Mouse (Mus musculus) embryonic facial prominence, embryonic 11.5 days (tissue): ENCODE measurements around the gene Negr1. TPM values are rescaled to one million over a fixed set of nuclear protein-coding genes. Genes with fewer than 3 reads are reported as not detected.

Experiments
- ATAC-seq: fragments of 200-750 bp; cut with Nextera tagmentation; replicated peaks from 2 replicates; pipeline ENCODE4 v1.8.0; 2017; ENCODE audit warnings: low read depth; ENCODE audit not compliant: insufficient number of reproducible peaks, low FRiP score, low TSS enrichment
- DNase-seq: peaks from one replicate; pipeline ENCODE4 v3.0.0-alpha.2; 2015; ENCODE audit warnings: low spot score
- H3K27ac ChIP-seq: fragments of 300-500 bp; sonication (generic); replicated peaks from 2 replicates; pipeline ENCODE4 v1.5.1; 2014; ENCODE audit warnings: mild to moderate bottlenecking, low read depth, low read length, control low read depth
- H3K27me3 ChIP-seq: fragments of 300-500 bp; sonication (generic); 2 replicates; pipeline ENCODE4 v1.6.1; 2014; ENCODE audit warnings: mild to moderate bottlenecking, low read length, moderate library complexity, mixed read lengths; ENCODE audit not compliant: control insufficient read depth, insufficient read depth
- H3K36me3 ChIP-seq: fragments of 300-500 bp; sonication (generic); replicated peaks from 2 replicates; pipeline ENCODE4 v1.6.1; 2014; ENCODE audit warnings: low read depth, mild to moderate bottlenecking, low read length, moderate library complexity, mixed read lengths; ENCODE audit not compliant: control insufficient read depth, insufficient read depth
- H3K4me1 ChIP-seq: fragments of 300-500 bp; sonication (generic); 2 replicates; pipeline ENCODE4 v1.6.1; 2014; ENCODE audit warnings: low read length, mixed read lengths; ENCODE audit not compliant: control insufficient read depth, insufficient read depth
- H3K4me2 ChIP-seq: fragments of 300-500 bp; sonication (generic); 2 replicates; pipeline ENCODE4 v1.6.1; 2014; ENCODE audit warnings: low read depth, mild to moderate bottlenecking, control low read depth, low read length, moderate library complexity
- H3K4me3 ChIP-seq: fragments of 300-500 bp; sonication (generic); 2 replicates; pipeline ENCODE4 v1.5.1; 2014; ENCODE audit warnings: low read depth, low read length, control low read depth
- H3K9ac ChIP-seq: fragments of 300-500 bp; sonication (generic); replicated peaks from 2 replicates; pipeline ENCODE4 v1.6.1; 2014; ENCODE audit warnings: mild to moderate bottlenecking, control low read depth, low read length
- H3K9me3 ChIP-seq: fragments of 300-500 bp; sonication (generic); replicated peaks from 2 replicates; pipeline ENCODE4 v1.6.1; 2016; ENCODE audit warnings: mild to moderate bottlenecking, low read length, inconsistent platforms, mixed read lengths; ENCODE audit not compliant: control insufficient read depth
- WGBS: fragments of 180-500 bp; shearing (Covaris S2); extraction: QIAGEN DNeasy Blood & Tissue Kit; methylation state at CpG from one replicate; pipeline ENCODE4 v1.1.7; 2014; 5-methylcytosine and 5-hydroxymethylcytosine counted together
- polyA plus RNA-seq: library from polyadenylated mRNA; unstranded; fragments of >200 nt; fragmentation: Nextera tagmentation; extraction: Ambion mirVana; gene quantifications from 2 replicates; pipeline ENCODE4 v1.2.1, GENCODE M21; 2014

The Negr1 gene
- polyA plus RNA-seq, 1 experiment from 2014 or later, result 3.4 TPM

GRCm38 (mm10) chr3:156870922-156871257 is 309.3 kb downstream of the Negr1 start:
- Histone ChIP-seq H3K36me3 (no peaks in the 10 kb centered on the region), H3K27ac (no peak overlapping the region), H3K9me3 (no peaks in the 10 kb centered on the region), H3K4me3 (no peak overlapping the region), H3K9ac (no peak overlapping the region), H3K4me2 (no peak overlapping the region), H3K4me1 (no peaks in the 10 kb centered on the region), H3K27me3 (no peaks in the 10 kb centered on the region)
- ATAC-seq (no peak), DNase-seq (peak; percentile 18)
- 59% methylated on average over 2 of the region's 2 CpGs for WGBS

- DNase-seq (peak; percentile 24), ATAC-seq (no peak)
- no peak overlapping the region for H3K27ac ChIP-seq
- H3K27me3 ChIP-seq, result no peaks in the 10 kb centered on the region
- H3K9me3 ChIP-seq, result no peaks in the 10 kb centered on the region
- 67% methylated on average over 6 of the region's 6 CpGs for WGBS
- no peak overlapping the region for H3K4me3 ChIP-seq
- no peaks in the 10 kb centered on the region for H3K36me3 ChIP-seq
- H3K4me1 ChIP-seq, result no peaks in the 10 kb centered on the region
- no peak overlapping the region for H3K4me2 ChIP-seq
- H3K9ac ChIP-seq, result no peak overlapping the region
Measured at GRCm38 (mm10) chr3:156871641-156872196, 310.1 kb downstream of the Negr1 start.

DNA sequence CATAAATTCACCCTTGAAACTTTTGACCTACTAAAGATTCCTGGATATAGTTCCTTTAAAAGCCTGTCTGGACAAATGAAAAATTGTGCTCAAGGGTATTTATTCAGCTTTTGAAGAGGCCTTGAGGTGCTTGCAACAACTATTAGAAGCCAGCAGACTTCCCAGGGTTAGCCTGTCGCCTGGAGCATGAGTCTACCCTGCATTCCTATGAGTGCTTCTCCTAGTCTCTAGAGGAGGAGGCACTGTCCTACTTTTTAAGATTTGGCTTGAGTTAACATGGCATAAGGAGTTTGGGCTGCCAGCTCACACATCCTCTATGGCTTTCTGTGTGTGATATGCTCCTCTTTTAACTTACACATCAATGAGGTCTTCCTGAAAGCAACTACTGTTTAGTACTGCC is 315.0 kb downstream of the Negr1 start:
- H3K9ac ChIP-seq, result no peak overlapping the region
- H3K9me3 ChIP-seq, result no peaks in the 10 kb centered on the region
- H3K4me2 ChIP-seq, result no peak overlapping the region
- ATAC-seq (no peak), DNase-seq (no peak)
- 68% methylated on average over 1 of the region's 1 CpGs for WGBS
- H3K27ac ChIP-seq, result no peak overlapping the region
- no peak overlapping the region for H3K4me3 ChIP-seq
- no peaks in the 10 kb centered on the region for H3K36me3 ChIP-seq
- no peaks in the 10 kb centered on the region for H3K27me3 ChIP-seq
- no peaks in the 10 kb centered on the region for H3K4me1 ChIP-seq

DNA sequence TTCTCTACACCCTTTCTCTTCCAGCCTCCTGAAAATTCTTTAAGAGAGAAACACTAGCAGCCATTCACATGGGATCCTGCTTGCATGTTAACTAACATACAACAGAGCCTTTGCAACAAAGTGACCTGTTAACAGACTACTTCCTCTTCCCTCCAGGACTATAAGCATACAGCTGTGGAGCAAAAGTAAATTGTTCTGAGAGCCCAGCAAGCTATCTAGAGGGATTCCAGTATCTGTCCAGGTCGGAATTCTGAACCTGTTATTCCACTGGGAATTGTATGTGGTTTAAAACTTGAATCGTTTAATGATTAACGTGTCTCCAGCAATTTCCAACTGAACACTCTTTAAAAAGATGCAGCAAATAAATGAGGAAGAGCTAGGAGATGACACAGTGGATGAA is 320.5 kb downstream of the Negr1 start:
- Histone ChIP-seq H3K27ac (no peak overlapping the region), H3K36me3 (no peaks in the 10 kb centered on the region), H3K9me3 (no peaks in the 10 kb centered on the region), H3K4me2 (no peak overlapping the region), H3K27me3 (no peaks in the 10 kb centered on the region), H3K4me3 (no peak overlapping the region), H3K4me1 (no peaks in the 10 kb centered on the region), H3K9ac (no peak overlapping the region)
- DNase-seq, result no peak
- WGBS, result 74% methylated on average over 3 of the region's 3 CpGs
- ATAC-seq, result no peak

DNA sequence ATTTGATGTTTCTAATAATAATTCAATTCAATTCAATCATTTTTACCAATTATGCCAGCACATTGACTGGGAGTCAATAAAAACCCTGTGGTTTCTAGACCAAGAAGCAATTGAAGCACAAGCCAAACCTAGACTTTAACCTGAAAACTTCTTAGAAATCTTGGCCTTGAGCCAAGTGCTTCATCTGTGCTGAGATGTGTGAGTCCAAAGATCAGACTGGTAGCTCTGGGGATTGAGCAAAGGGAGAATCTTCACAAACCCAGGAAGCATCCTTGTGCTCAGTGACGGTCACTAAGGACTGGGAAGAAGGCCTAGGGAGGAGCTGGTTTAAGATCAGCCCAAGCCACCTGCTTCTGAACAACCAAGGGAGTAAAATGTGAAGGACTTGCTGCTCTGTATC is 322.3 kb downstream of the Negr1 start:
- no peak overlapping the region for H3K4me3 ChIP-seq
- WGBS, result 85% methylated on average over 1 of the region's 1 CpGs
- no peaks in the 10 kb centered on the region for H3K4me1 ChIP-seq
- H3K9me3 ChIP-seq, result no peaks in the 10 kb centered on the region
- H3K4me2 ChIP-seq, result no peak overlapping the region
- H3K36me3 ChIP-seq, result no peaks in the 10 kb centered on the region
- H3K27me3 ChIP-seq, result no peaks in the 10 kb centered on the region
- ATAC-seq (no peak), DNase-seq (no peak)
- no peak overlapping the region for H3K9ac ChIP-seq
- no peak overlapping the region for H3K27ac ChIP-seq

DNA sequence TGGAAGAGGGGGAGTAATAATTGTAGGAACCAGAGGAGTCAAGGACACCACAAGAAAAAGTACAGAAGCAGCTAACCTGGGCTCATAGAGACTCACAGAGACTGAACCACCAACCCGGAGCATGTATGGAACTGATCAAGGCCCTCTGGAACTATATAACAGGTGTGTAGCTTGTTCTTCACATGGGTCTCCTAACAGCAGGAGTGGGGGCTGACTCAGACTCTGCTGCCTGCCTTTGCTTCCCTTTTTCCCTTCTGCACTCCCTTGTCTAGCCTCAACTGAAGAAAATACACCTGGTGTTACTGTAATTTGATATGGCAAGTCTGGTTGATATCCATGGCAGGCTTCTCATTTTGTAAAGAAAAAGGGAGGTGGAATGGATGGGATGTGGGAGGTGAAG is 324.1 kb downstream of the Negr1 start:
- H3K27ac ChIP-seq, result no peak overlapping the region
- DNase-seq (peak; percentile 6), ATAC-seq (no peak)

GRCm38 (mm10) chr3:156886915-156887314 is 325.3 kb downstream of the Negr1 start:
- no peak overlapping the region for H3K4me3 ChIP-seq
- no peaks in the 10 kb centered on the region for H3K27me3 ChIP-seq
- no peaks in the 10 kb centered on the region for H3K36me3 ChIP-seq
- H3K9me3 ChIP-seq, result no peaks in the 10 kb centered on the region
- WGBS, result 91% methylated on average over 3 of the region's 3 CpGs
- no peak overlapping the region for H3K27ac ChIP-seq
- H3K4me1 ChIP-seq, result no peaks in the 10 kb centered on the region
- no peak overlapping the region for H3K4me2 ChIP-seq
- DNase-seq (no peak), ATAC-seq (no peak)
- no peak overlapping the region for H3K9ac ChIP-seq

More for the DNA sequence above, 324.1 kb downstream of the Negr1 start:
- no peaks in the 10 kb centered on the region for H3K9me3 ChIP-seq
- 79% methylated on average over 1 of the region's 1 CpGs for WGBS
- H3K27me3 ChIP-seq, result no peaks in the 10 kb centered on the region
- H3K4me2 ChIP-seq, result no peak overlapping the region
- H3K4me1 ChIP-seq, result no peaks in the 10 kb centered on the region
- no peak overlapping the region for H3K9ac ChIP-seq
- no peak overlapping the region for H3K4me3 ChIP-seq
- no peaks in the 10 kb centered on the region for H3K36me3 ChIP-seq

- H3K4me2 ChIP-seq, result no peak overlapping the region
- DNase-seq (no peak), ATAC-seq (no peak)
- H3K9me3 ChIP-seq, result no peaks in the 10 kb centered on the region
- H3K27me3 ChIP-seq, result no peaks in the 10 kb centered on the region
- 85% methylated on average over 4 of the region's 4 CpGs for WGBS
- no peaks in the 10 kb centered on the region for H3K4me1 ChIP-seq
- no peak overlapping the region for H3K27ac ChIP-seq
- no peak overlapping the region for H3K4me3 ChIP-seq
- H3K36me3 ChIP-seq, result no peaks in the 10 kb centered on the region
- H3K9ac ChIP-seq, result no peak overlapping the region
Measured at GRCm38 (mm10) chr3:156890986-156891385, 329.4 kb downstream of the Negr1 start.
